Mouse (Mus musculus) heart, postnatal 10 days (tissue): ENCODE data around the gene Dap3. TPM values are rescaled to one million over a fixed set of nuclear protein-coding genes. Genes with fewer than 3 reads are reported as not detected.
A peak's percentile ranks its signal among the peaks of the same experiment; 100 is the strongest.
"Not testable (repeated sequence)": the region's sequence is repeated elsewhere in the genome, so short reads cannot be mapped to it uniquely, and the experiment has no call there.

Source experiments
- DNase-seq, 2 experiments: peaks; one replicate each; pipeline ENCODE4 v3.0.0; 2021
- intact Hi-C: fragments of 180-260 bp; cut with DNase I; formaldehyde crosslinking; loops from one replicate; pipeline ENCODE4 v1.15.1; 2025
- total RNA-seq, 2 experiments: library from RNA; stranded (reverse); gene quantifications; 2 replicates each; pipeline ENCODE4 v1.2.3; 2021

Gene Dap3
- total RNA-seq, 2 experiments from 2014 or later = 105 to 114 TPM

- intact Hi-C loops = no loop called here
Measured at GRCm38 (mm10) chr3:88913511-88914383, 37.2 kb downstream of the Dap3 start, which contains the start of gene Msto1. Msto1 (minus strand) TSS chr3:88913999.

GRCm38 (mm10) chr3:88912585-88912984 lies 38.4 kb downstream of the Dap3 start:
- DNase-seq = no peak
- intact Hi-C loops = no loop called here

More at GRCm38 (mm10) chr3:88913511-88914383, 37.2 kb downstream of the Dap3 start, which contains the start of gene Msto1:
- peak; percentile 95 for DNase-seq

- intact Hi-C loops = no loop called here
- DNase-seq = no peak
Measured at GRCm38 (mm10) chr3:88906393-88907159, 44.4 kb downstream of the Dap3 start.

GRCm38 (mm10) chr3:88905741-88906140 lies 45.2 kb downstream of the Dap3 start:
- intact Hi-C loops = no loop called here
- no peak for DNase-seq

- DNase-seq = no peak
- intact Hi-C loops = no loop called here
Measured at GRCm38 (mm10) chr3:88905209-88905608, 45.8 kb downstream of the Dap3 start.

GRCm38 (mm10) chr3:88904803-88905202 lies 46.2 kb downstream of the Dap3 start:
- intact Hi-C loops = no loop called here

GRCm38 (mm10) chr3:88893011-88893410 lies 58.0 kb downstream of the Dap3 start:
- intact Hi-C loops, DNase-seq: not testable (repeated sequence)

More at GRCm38 (mm10) chr3:88904803-88905202, 46.2 kb downstream of the Dap3 start:
- DNase-seq = no peak

GRCm38 (mm10) chr3:88882536-88882935 lies 68.4 kb downstream of the Dap3 start:
- DNase-seq, intact Hi-C loops: not testable (repeated sequence)

Other genes with a start within 250 kb of the Dap3 start
- gene Rit1, start 234.3 kb downstream of the Dap3 start, total RNA-seq = 10 to 100 TPM; 59.4 to 70.2 TPM
- 1 to 10 TPM; 5.7 to 6.7 TPM for gene Syt11, start 176.0 kb downstream of the Dap3 start, total RNA-seq
- 10 to 100 TPM; 25.4 to 33.6 TPM for gene Gon4l, start 116.0 kb downstream of the Dap3 start, total RNA-seq
- gene Msto1, start 37.2 kb downstream of the Dap3 start, total RNA-seq = 10 to 100 TPM; 22.8 to 24.3 TPM
- gene Ash1l, start 559 bp downstream of the Dap3 start, total RNA-seq = 10 to 100 TPM; 45.4 to 46.0 TPM
- 10 to 100 TPM; 12.6 to 15.0 TPM for gene Rusc1, start 142.1 kb upstream of the Dap3 start, total RNA-seq
- gene Gm43738, start 149.9 kb upstream of the Dap3 start, total RNA-seq = not detected
- gene Fdps, start 150.8 kb upstream of the Dap3 start, total RNA-seq = 10 to 100 TPM; 26.2 to 28.3 TPM
- not detected for gene Pklr, start 185.0 kb upstream of the Dap3 start, total RNA-seq
- gene Hcn3, start 209.0 kb upstream of the Dap3 start, total RNA-seq = under 1 TPM; 0.19 to 0.60 TPM
- gene Clk2, start 213.6 kb upstream of the Dap3 start, total RNA-seq = 10 to 100 TPM; 26.6 to 26.7 TPM
- gene Scamp3, start 226.3 kb upstream of the Dap3 start, total RNA-seq = 10 to 100 TPM; 49.4 to 49.6 TPM
- gene Fam189b, start 232.0 kb upstream of the Dap3 start, total RNA-seq = 1 to 10 TPM; 7.9 to 8.3 TPM